In genomic region chr17:73098636-73099035, GRCm38 (mm10) we compare ENCODE assay signal across 25 mouse cellular contexts. TPM values are rescaled to one million over a fixed set of nuclear protein-coding genes. Genes with fewer than 3 reads are reported as not detected.
DNase-seq lines count a peak whose midpoint lies in the region; ATAC-seq and TF ChIP-seq lines count a peak whose summit lies in the region.
"Had no signal": no experiment of that assay in that cellular context is flagged by ENCODE, and none has a peak within 500 bp of the region (broad histone marks: within the 10 kb centered on the region; RNA-seq: fewer than 3 reads in every experiment).

No protein-coding gene starts in this region.

- H3K9ac ChIP-seq in lung, postnatal 0 days (replicated peaks; ENCODE audit: low read depth), result no peak overlapping the region
- H3K9ac ChIP-seq: embryonic facial prominence, embryonic 13.5 days; forebrain, embryonic 12.5 days; forebrain, embryonic 15.5 days; hindbrain, embryonic 12.5 days; hindbrain, embryonic 15.5 days had no signal

- no peak overlapping the region for H3K27ac ChIP-seq in lung, postnatal 0 days (ENCODE audit: low read length)
- H3K27ac ChIP-seq: embryonic facial prominence, embryonic 10.5 days; embryonic facial prominence, embryonic 13.5 days; forebrain, embryonic 12.5 days; forebrain, embryonic 15.5 days; hindbrain, embryonic 12.5 days; hindbrain, embryonic 15.5 days had no signal

- H3ac ChIP-seq in myocyte (ENCODE audit: control insufficient read depth, insufficient read length), result no peak overlapping the region

- no peak; the same call in 1 of the 2 replicates for ATAC-seq in lung, postnatal 0 days
- ATAC-seq: forebrain, embryonic 15.5 days had no signal

- peak; percentile 29; the same call in 1 of the 2 replicates for TF ChIP-seq EP300 in lung, postnatal 0 days (IDR thresholded peaks at IDR 0.05)

- H3K79me2 ChIP-seq in myocyte (ENCODE audit: control insufficient read depth, insufficient read depth), result no peaks in the 10 kb centered on the region

- H3K4me2 ChIP-seq in lung, postnatal 0 days (replicated peaks; ENCODE audit: low read depth, low read length), result no peak overlapping the region
- no peak overlapping the region for H3K4me2 ChIP-seq in myocyte (ENCODE audit: low read depth)
- H3K4me2 ChIP-seq: embryonic facial prominence, embryonic 13.5 days; forebrain, embryonic 12.5 days; forebrain, embryonic 15.5 days; heart, embryonic 11.5 days; hindbrain, embryonic 12.5 days; hindbrain, embryonic 15.5 days had no signal

- no peaks in the 10 kb centered on the region for H3K36me3 ChIP-seq in lung, postnatal 0 days (ENCODE audit: insufficient read depth, low read length)
- no peaks in the 10 kb centered on the region for H3K36me3 ChIP-seq in myocyte (ENCODE audit: control insufficient read depth, insufficient read depth)
- H3K36me3 ChIP-seq: embryonic facial prominence, embryonic 10.5 days; embryonic facial prominence, embryonic 13.5 days; forebrain, embryonic 12.5 days; forebrain, embryonic 15.5 days; hindbrain, embryonic 12.5 days; hindbrain, embryonic 15.5 days had no signal

- no peaks in the 10 kb centered on the region for H3K9me3 ChIP-seq in lung, postnatal 0 days (ENCODE audit: low read length)
- H3K9me3 ChIP-seq: embryonic facial prominence, embryonic 10.5 days; embryonic facial prominence, embryonic 13.5 days; forebrain, embryonic 12.5 days; forebrain, embryonic 15.5 days; hindbrain, embryonic 12.5 days; hindbrain, embryonic 15.5 days had no signal

- DNase-seq in heart, adult 11 months, result peak; percentile 31
- no peak for DNase-seq in heart, adult 9 months (ENCODE audit: low spot score in 2 of 2)
- DNase-seq in lung, postnatal 0 days (ENCODE audit: low spot score), result peak; percentile 53
- no peak for DNase-seq in lung, adult 2 months
- DNase-seq in 416B (ENCODE audit: low read depth), result peak; percentile 31
- DNase-seq in thymus, postnatal 14 days, result no peak
- DNase-seq: adrenal gland, adult 8-10 months; adrenal gland, postnatal 25 days; B cell, adult 2 months; cerebellum, adult 11-12 months; cerebellum, adult 8-10 months; cerebellum, postnatal 10 days; cerebellum, postnatal 36 days; embryo, embryonic 11 days; gastrocnemius, postnatal 10 days; gastrocnemius, postnatal 36 days had no signal

- H3K4me3 ChIP-seq in lung, postnatal 0 days (ENCODE audit: low read depth, low read length), result no peak overlapping the region
- H3K4me3 ChIP-seq in lung, adult 2 months (replicated peaks; ENCODE audit: extremely low read depth, low read depth, low read length), result no peak overlapping the region
- H3K4me3 ChIP-seq in myocyte, result no peak overlapping the region
- H3K4me3 ChIP-seq: embryonic facial prominence, embryonic 10.5 days; embryonic facial prominence, embryonic 13.5 days; erythroblast, embryonic 14.5 days; forebrain, embryonic 12.5 days; forebrain, embryonic 15.5 days; hindbrain, embryonic 12.5 days; hindbrain, embryonic 15.5 days had no signal

- TF ChIP-seq POLR2A in lung, adult 2 months (IDR thresholded peaks at IDR 0.05; ENCODE audit: borderline replicate concordance, extremely low read depth, low read depth, low read length), result no peak
- no peak for TF ChIP-seq POLR2A in myocyte (IDR thresholded peaks at IDR 0.05; ENCODE audit: insufficient read length, low read depth)

- TF ChIP-seq CTCF in lung, postnatal 0 days (IDR thresholded peaks at IDR 0.05), result no peak
- TF ChIP-seq CTCF in lung, adult 2 months (IDR thresholded peaks at IDR 0.05; ENCODE audit: insufficient read depth, low read length), result no peak

- no peaks in the 10 kb centered on the region for H3K4me1 ChIP-seq in lung, postnatal 0 days (ENCODE audit: insufficient read depth, low read depth, low read length)
- no peaks in the 10 kb centered on the region for H3K4me1 ChIP-seq in lung, adult 2 months (ENCODE audit: control insufficient read depth, insufficient read depth, low read length)
- H3K4me1 ChIP-seq: forebrain, embryonic 15.5 days; hindbrain, embryonic 12.5 days; hindbrain, embryonic 15.5 days had no signal

- no peaks in the 10 kb centered on the region for H3K27me3 ChIP-seq in lung, postnatal 0 days (replicated peaks; ENCODE audit: insufficient read depth, low read length)
- no peaks in the 10 kb centered on the region for H3K27me3 ChIP-seq in myocyte (ENCODE audit: control insufficient read depth, insufficient read depth, insufficient read length)
- H3K27me3 ChIP-seq: embryonic facial prominence, embryonic 13.5 days; forebrain, embryonic 12.5 days; forebrain, embryonic 15.5 days; hindbrain, embryonic 15.5 days had no signal

- WGBS in lung, postnatal 0 days, result 34% methylated on average over 1 of the region's 1 CpGs
- 52% methylated on average over 1 of the region's 1 CpGs for WGBS in lung, adult 2 months

TF ChIP-seq in myocyte, 11 proteins besides CTCF, POLR2A, EP300 and RAD21:
- TF ChIP-seq E2F4 (IDR thresholded peaks at IDR 0.05; ENCODE audit: insufficient read depth) (no peak), CEBPB (IDR thresholded peaks at IDR 0.05; ENCODE audit: insufficient read depth, poor library complexity, severe bottlenecking) (peak; percentile 78; the same call in 1 of the 2 replicates), MAX (IDR thresholded peaks at IDR 0.05; ENCODE audit: low read depth) (no peak)

RNA-seq across cellular contexts. Expression of gene Lclat1, which starts 9.1 kb away (rescaled TPM):
- 9.1 and 10.2 TPM in 2 replicates for polyA plus RNA-seq in lung, postnatal 0 days (2015; fragmentation: Nextera tagmentation; extraction: Ambion mirVana)
- 9.4 and 22.8 TPM in 2 replicates for polyA plus RNA-seq in lung, adult 2 months (2012; rRNA removed)
- polyA plus RNA-seq in myocyte (2012; fragmentation: generic; extraction: Trizol), result 27.2 TPM
- polyA plus RNA-seq: erythroblast, embryonic 14.5 days had no signal

Comparison
In these comparisons a context has a peak if more than half of its experiments do, and no peak if none do; other contexts are left out.
1. DNase-seq: peak in heart, adult 11 months (single experiment), lung, postnatal 0 days (single experiment) and 416B (single experiment); none in heart, adult 9 months (0 of 2), lung, adult 2 months (single experiment) and thymus, postnatal 14 days (single experiment).